Mouse (Mus musculus) E14TG2a.4 (cell line): ENCODE data around the gene Ptpn6.

ENCODE experiments used
- CTCF ChIP-seq: conservative IDR thresholded peaks from 2 replicates; pipeline ENCODE4 v1.5.1; 2014; ENCODE audit warnings: low read length
- NANOG ChIP-seq: IDR thresholded peaks from 2 replicates; pipeline ENCODE4 v1.6.1; 2014; ENCODE audit warnings: borderline replicate concordance, low read length, mixed read lengths
- POU5F1 ChIP-seq: IDR thresholded peaks from 2 replicates; pipeline ENCODE4 v1.6.1; 2014; ENCODE audit warnings: low read length, borderline replicate concordance

GRCm38 (mm10) chr6:124755831-124756595, 17.5 kb upstream of the Ptpn6 start, which contains the start of the genes Gm45234 and Atn1:
- TF ChIP-seq CTCF: no peak
- TF ChIP-seq NANOG: no peak
- no peak for TF ChIP-seq POU5F1
